Mouse (Mus musculus) frontal cortex, postnatal 36 days (tissue): Measurements from ENCODE around the gene Tfcp2.

ENCODE experiments used
- DNase-seq, 2 experiments: peaks; one replicate each; pipeline ENCODE4 v3.0.0; 2022; ENCODE audit warnings: low spot score in 2 of 2

Gene Tfcp2

GRCm38 (mm10) chr15:100486450-100486849, 65.4 kb downstream of the Tfcp2 start:
- DNase-seq: no peak

GRCm38 (mm10) chr15:100485576-100485975, 66.2 kb downstream of the Tfcp2 start:
- DNase-seq: no peak

DNA sequence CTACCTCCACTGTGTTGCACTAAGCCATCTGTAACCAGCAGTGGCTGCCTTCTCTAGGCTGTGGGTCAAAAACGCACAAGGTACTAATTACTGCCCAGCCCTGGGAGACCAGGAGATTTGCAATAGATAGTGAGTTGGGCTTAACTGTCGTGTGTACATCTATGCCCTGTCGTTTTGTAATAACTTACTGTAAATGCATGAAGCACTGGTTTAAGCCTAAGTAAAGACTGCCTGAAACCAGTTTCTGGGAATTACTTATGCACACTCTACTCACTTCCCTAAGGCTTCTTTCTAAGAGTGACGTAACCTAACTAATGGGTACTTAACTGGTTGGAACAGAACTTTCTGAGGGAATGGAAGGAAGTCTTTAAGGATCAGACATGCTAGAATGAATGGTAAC, 72.9 kb downstream of the Tfcp2 start:
- DNase-seq: no peak

GRCm38 (mm10) chr15:100478351-100478750, 73.5 kb downstream of the Tfcp2 start:
- DNase-seq: no peak

GRCm38 (mm10) chr15:100473926-100474503, 77.8 kb downstream of the Tfcp2 start:
- DNase-seq: no peak

- no peak for DNase-seq
Measured at GRCm38 (mm10) chr15:100470037-100470436, 81.8 kb downstream of the Tfcp2 start.

DNA sequence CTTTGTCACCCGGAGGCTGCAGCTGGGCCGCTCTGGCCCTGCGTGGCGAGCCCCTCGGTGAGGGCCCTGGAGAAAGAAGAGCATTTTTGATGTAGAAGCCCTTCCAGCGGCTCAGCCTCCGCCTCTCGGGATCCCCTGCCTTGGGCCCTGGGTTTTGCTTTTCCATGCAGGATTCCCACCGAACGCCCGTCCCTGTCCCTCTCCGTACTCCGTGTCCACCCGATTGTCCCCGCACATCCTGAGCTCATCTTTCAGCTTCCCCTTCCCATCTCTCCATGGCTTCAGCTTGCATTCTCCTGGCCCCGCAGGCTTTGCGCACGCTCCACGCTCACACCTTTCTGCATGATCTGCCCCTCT, 82.6 kb downstream of the Tfcp2 start:
- DNase-seq: no peak

DNA sequence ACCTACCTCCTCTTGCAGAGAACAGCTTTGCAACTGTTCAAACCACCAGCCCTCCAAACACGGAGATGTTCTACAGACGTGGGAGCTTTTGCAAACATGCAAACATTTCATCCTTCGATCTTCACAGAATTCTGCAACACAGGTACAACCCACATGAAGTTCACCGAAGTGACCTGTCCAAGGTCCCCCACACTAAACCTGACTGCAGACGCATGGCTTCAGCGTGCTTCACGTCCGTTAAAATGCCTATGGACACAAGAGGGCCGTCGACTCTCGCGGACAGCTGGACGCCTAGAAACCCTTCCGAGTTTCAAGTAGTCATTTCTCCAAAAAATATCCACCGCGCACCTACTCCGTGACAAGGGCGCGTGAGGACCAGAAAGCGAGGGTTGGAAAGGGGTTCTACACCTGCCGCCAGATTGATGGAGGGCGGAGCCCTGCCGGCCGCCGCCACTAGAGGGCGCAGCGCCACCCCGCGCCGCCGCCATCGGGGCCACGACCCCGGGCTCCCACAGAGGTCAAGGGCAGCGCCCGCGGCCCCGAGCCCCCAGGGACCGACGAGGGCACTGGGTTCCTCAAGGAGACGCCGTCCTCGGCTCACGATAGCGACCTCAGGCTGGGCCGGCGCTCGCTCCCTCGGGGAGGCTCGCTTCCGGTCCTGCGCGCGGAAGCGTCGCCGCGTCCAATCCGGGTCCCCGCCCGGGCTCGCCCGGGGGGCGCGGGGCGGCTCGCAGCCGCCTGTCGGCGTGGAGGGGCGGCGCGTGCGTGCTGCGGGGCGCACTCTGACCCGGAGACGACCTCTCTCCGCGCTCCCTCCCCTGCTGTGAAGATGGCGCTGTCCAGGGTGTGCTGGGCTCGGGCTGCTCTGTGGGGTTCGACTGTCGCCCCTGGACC, 83.3 kb downstream of the Tfcp2 start, which contains the start of gene Letmd1:
Letmd1 (plus strand) TSS at position 729 of the 894 bp plus-strand sequence.
- peak; percentile 89 to 90 for DNase-seq

DNA sequence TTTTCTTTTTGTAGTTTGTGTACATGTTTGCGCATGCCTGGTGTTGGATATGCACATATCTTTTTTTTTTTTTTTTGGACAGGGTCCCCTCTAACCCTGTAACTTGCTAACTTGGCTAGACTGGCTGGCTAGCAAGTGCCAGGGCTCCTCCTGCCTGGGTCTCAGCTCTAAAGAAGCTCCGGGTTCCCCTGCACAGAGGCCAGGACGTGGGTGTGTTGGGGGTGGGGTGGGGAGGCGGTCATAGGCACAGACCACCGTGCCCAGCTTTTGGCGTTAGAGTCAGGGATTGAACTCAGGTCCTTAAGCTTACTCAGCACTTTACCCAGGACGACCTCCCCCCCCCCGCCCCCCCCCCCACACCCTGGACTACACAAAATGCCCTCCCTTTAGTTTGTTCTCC, 84.1 kb downstream of the Tfcp2 start:
- DNase-seq: no peak

- no peak for DNase-seq
Measured at GRCm38 (mm10) chr15:100465432-100465831, 86.4 kb downstream of the Tfcp2 start.

DNA sequence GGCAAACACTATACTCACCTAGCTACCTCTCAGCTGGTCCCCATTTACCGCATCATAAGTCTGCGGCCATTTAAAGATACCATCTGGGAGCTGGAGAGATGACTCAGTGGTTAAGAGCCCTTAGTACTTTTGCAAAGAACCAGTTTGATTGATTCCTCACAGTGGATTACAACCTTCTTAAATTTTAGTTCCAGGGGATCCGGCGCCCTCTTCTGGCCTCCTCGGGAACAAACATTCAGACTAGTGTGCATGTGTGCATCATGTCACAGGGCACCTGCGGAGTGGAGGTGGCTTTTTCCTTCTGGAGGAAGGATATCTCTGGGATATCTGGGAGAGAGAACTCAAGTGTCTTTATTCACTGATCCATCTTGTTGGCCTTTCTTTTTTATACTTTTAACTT, 88.1 kb downstream of the Tfcp2 start:
- peak; percentile 69 to 79 for DNase-seq

DNA sequence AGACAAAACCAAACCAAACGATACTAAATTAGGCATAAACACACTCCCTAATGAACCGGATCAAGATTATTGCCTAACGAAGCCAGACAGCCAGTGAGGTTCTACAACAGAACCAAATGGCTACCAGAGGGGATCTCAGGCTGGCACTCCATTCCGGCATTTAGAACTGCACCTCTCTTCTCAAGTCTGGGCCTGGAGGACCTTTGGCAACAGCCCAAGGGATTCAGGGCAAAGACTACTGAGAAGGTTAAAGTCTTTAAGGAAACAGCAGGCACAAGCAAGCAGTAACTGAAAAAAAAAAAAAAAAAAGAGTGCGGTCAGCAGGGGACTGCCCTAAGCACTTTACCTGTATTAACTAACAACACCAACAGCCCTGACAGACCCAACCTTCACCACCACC, 89.7 kb downstream of the Tfcp2 start:
- DNase-seq: no peak

DNA sequence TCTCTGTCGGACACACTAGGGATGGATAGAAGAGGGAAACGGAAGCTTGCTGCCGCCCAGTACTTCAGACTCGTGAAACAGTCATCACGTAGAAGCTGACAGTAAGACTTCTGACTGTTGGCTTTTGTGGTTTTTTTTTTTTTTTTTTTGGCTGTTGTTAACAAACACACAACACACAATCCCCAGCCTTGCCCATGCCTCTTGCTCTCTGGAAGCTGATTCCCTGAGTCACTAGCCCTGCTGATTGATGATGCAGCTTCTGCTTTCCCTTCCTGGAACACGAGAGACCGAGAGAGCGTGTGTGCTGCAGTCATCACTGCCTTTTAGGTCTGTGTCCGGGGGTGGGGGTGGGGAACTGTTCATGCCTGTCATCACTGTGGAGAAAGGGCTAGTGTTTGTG, 90.2 kb downstream of the Tfcp2 start:
- no peak for DNase-seq

- DNase-seq: no peak
Measured at GRCm38 (mm10) chr15:100460942-100461341, 90.9 kb downstream of the Tfcp2 start.

- DNase-seq: peak in 1 of 2 experiments; percentile 49
Measured at GRCm38 (mm10) chr15:100458055-100458454, 93.8 kb downstream of the Tfcp2 start.

DNA sequence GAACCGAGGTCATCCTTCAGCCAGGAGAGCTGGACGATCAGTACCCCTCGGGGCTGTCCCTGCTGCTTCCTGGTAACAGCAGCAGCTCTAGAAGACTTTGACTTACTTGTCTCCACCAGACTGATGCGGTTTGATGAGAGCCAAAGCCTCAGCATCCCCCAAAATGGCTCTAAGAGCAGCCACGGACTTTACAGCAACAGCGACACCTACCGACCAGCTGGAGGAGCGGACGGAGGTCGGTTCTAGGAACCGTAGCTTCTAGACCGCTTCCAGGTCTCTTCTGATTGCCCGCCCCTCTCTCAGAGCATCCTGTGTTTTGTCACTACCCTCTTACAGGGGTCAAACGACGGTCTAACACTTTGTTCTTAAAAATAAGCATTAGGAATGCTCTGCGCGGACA, 94.5 kb downstream of the Tfcp2 start:
- peak; percentile 65 for DNase-seq

DNA sequence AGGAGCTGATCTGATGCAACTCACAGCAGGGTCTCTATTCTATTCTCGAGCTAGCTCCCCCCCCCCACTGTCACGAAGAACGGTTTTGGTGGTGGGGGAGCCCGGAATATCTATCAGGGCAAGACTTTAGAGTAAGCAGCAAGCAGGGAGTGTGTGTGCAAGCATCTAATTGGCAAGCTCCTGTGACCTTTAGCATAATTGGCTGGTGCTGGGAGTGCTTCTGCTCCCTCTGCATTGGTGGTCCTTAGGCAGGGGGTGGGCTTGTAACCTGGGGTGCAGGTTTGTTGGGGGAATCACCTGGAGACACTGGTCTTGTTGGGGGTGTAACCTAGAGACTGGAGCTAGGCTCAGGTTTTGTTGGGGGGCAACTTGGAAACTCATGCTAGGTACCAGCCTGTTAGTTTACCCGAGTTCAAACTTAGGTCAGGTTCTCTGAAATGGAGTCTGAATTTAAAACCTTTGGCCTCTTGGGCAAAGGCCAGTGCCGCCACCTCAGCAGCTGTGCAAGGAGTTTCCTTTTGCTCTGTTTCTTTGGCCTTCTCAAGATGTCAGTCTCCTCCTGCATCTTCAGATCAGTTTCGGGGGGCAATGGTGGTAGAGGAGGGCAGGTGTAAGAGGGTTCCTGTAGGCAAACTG, 95.3 kb downstream of the Tfcp2 start:
- DNase-seq: no peak

- DNase-seq: no peak
Measured at GRCm38 (mm10) chr15:100452486-100452885, 99.3 kb downstream of the Tfcp2 start.

DNA sequence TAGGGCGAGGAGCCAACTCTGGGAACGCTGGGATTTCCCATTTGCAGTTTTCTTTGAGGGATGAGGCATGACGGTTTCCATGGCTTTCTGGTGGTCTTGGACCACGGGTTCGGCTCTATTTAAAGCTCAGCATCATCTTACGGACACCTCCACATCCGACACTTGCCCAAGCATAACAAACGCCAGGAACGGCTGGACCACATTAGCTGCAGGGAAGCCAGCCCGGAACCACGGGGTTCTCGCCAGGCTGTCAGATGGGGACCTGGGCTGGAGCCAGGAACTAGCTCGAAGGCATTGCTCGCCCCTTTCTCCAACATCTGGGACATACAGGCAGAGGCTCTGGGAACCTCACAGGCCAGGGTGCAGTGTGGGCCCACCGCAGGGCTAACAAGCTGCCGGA, 100.6 kb downstream of the Tfcp2 start:
- peak in 1 of 2 experiments; percentile 34 for DNase-seq

DNA sequence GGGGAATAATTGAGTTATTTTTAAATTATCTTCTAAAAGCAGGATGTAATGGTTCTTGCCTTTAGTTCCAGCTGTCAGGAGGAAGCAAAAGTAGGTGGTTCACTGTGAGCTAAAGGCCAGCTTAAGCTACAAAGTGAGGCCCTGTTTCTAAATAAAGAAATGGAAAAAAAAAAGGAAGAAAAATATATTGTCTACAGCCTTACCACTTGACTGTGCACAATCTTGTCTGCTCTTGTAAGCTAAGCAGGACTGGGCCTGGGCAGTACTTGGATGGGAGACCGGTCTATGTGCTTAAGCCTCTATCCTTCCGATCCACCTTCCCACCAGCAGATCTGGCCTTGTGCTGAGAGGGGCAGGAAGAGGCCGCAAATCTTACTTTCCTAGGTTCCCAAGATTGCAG, 102.3 kb downstream of the Tfcp2 start:
- DNase-seq: no peak

DNA sequence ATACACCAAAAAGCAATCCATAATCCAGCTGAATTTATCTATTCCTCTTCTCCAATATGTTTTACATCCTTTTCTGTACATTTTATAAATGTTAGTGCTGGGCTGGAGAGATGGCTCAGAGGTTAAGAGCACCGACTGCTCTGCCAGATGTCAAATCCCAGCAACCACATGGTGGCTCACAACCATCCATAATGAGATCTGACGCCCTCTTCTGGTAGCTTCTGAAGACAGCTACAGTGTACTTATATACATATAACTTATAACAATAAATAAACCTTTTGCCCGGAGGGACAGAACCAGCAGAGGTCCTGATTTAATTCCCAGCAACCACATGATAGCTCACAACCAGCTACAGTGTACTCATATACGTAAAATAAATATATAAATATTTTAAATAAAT, 103.2 kb downstream of the Tfcp2 start:
- no peak for DNase-seq
